Mouse (Mus musculus) duodenum, adult 2 months (tissue): Measurements from ENCODE around the gene Olfr293. TPM values are rescaled to one million over a fixed set of nuclear protein-coding genes. Genes with fewer than 3 reads are reported as not detected.

Source experiments
- polyA plus RNA-seq: library from polyadenylated mRNA; depleted of rRNA; stranded (reverse); fragments of >200 nt; gene quantifications from 2 replicates; pipeline ENCODE4 v1.2.3, GENCODE M21; 2012; ENCODE audit warnings: low replicate concordance; rRNA removed

Gene Olfr293
- not detected in 2 replicates for polyA plus RNA-seq

GRCm38 (mm10) chr7:86648761-86649160 lies at the start of gene Olfr293:
Gene Olfr293 (plus strand): TSS chr7:86649061.

GRCm38 (mm10) chr7:86616543-86616942 lies 32.3 kb upstream of the Olfr293 start, which contains the start of gene Olfr294:
Gene Olfr294 (minus strand): TSS chr7:86616643.

DNA sequence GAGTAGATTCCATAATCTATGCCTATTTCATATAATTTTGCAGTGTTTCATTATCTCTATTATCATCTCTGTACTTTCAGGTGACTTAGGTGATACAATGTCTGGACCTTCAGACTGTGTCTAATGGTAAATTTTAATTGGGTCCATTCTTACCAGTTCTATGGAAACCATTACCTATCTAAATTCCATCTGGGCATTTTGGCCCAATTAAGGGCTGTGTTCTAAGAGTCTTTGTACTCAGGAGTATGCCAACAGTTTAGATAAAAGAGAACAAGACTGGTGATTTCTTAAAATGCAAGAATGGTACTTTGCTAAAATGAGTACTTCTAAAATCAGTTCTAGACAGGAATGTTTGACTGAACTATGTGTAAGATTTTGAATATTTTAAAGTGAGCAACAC lies 39.2 kb downstream of the Olfr293 start, which contains the start of gene Olfr292:
Gene Olfr292, plus strand, starts transcription at position 301 of the 400 bp plus-strand sequence.

Other genes starting within 250 kb of the Olfr293 start
- gene Olfr301, start 245.2 kb upstream of the Olfr293 start, polyA plus RNA-seq: not detected in 2 replicates
- gene Olfr299, start 189.1 kb upstream of the Olfr293 start, polyA plus RNA-seq: not detected in 2 replicates
- gene Olfr298, start 156.6 kb upstream of the Olfr293 start, polyA plus RNA-seq: not detected in 2 replicates
- gene Olfr297, start 129.1 kb upstream of the Olfr293 start, polyA plus RNA-seq: not detected in 2 replicates
- gene Olfr295, start 65.2 kb upstream of the Olfr293 start, polyA plus RNA-seq: not detected in 2 replicates
- not detected in 2 replicates for gene Olfr294, start 32.4 kb upstream of the Olfr293 start, polyA plus RNA-seq
- gene Olfr292, start 39.3 kb downstream of the Olfr293 start, polyA plus RNA-seq: not detected in 2 replicates
- not detected in 2 replicates for gene Folh1, start 126.9 kb downstream of the Olfr293 start, polyA plus RNA-seq
- not detected in 2 replicates for gene Vmn2r77, start 146.0 kb downstream of the Olfr293 start, polyA plus RNA-seq